Mouse (Mus musculus) MEL (cell line): Measurements from ENCODE around the gene Myo1e. TPM values are rescaled to one million over a fixed set of nuclear protein-coding genes. Genes with fewer than 3 reads are reported as not detected.

ENCODE experiments used
- DNase-seq: peaks from one replicate; pipeline ENCODE4 v3.0.0; 2011; ENCODE audit warnings: low read depth, low spot score
- H3K27ac ChIP-seq: 2 replicates; pipeline ENCODE4 v1.5.1; 2012; ENCODE audit warnings: low read depth, mild to moderate bottlenecking, control low read depth, low read length, moderate library complexity; ENCODE audit not compliant: control insufficient read depth
- H3K27me3 ChIP-seq, 2 experiments: fragments of 150-350 bp in 1 of 2; sonication (generic) in 1 of 2; 2 replicates each; pipeline ENCODE4 v1.6.1; 2012; ENCODE audit warnings: low read length in 2 of 2, mild to moderate bottlenecking in 2 of 2, improper control_type of control experiment in 1 of 2, moderate library complexity in 1 of 2; ENCODE audit not compliant: insufficient read depth in 2 of 2, control insufficient read depth in 1 of 2
- H3K36me3 ChIP-seq, 2 experiments: 2 replicates each; pipeline ENCODE4 v1.6.1; 2012 to 2014; ENCODE audit warnings: low read length in 2 of 2, improper control_type of control experiment in 1 of 2, inconsistent platforms in 1 of 2, mild to moderate bottlenecking in 1 of 2; ENCODE audit not compliant: insufficient read depth in 2 of 2, control insufficient read depth in 1 of 2
- H3K4me1 ChIP-seq, 2 experiments: fragments of 150-350 bp in 1 of 2; sonication (generic) in 1 of 2; 2 replicates each; pipeline ENCODE4 v1.6.1; 2012; ENCODE audit warnings: low read length in 2 of 2, improper control_type of control experiment in 1 of 2, mild to moderate bottlenecking in 1 of 2; ENCODE audit not compliant: insufficient read depth in 2 of 2, control insufficient read depth in 1 of 2
- H3K4me3 ChIP-seq, 2 experiments: fragments of 150-350 bp in 1 of 2; sonication (generic) in 1 of 2; 2 replicates each; pipeline ENCODE4 v1.5.1; 2012; ENCODE audit warnings: low read depth in 2 of 2, low read length in 2 of 2, mild to moderate bottlenecking in 2 of 2, moderate library complexity in 2 of 2, control low read depth in 1 of 2, improper control_type of control experiment in 1 of 2; ENCODE audit not compliant: control insufficient read depth in 1 of 2, insufficient read depth in 1 of 2
- H3K79me2 ChIP-seq: 2 replicates; pipeline ENCODE4 v1.6.1; 2012; ENCODE audit warnings: mild to moderate bottlenecking, low read length, moderate library complexity; ENCODE audit not compliant: control insufficient read depth, poor library complexity, insufficient read depth
- H3K9ac ChIP-seq: 2 replicates; pipeline ENCODE4 v1.6.1; 2012; ENCODE audit warnings: low read depth, mild to moderate bottlenecking, control low read depth, low read length, moderate library complexity; ENCODE audit not compliant: control insufficient read depth, poor library complexity, severe bottlenecking
- H3K9me3 ChIP-seq: fragments of 150-350 bp; sonication (generic); replicated peaks from 2 replicates; pipeline ENCODE4 v1.6.1; 2012; ENCODE audit warnings: mild to moderate bottlenecking, low read length, improper control_type of control experiment, moderate library complexity; ENCODE audit not compliant: insufficient read depth
- BHLHE40 ChIP-seq: IDR thresholded peaks from 2 replicates; pipeline ENCODE4 v1.6.1; 2012; ENCODE audit warnings: low read depth, mild to moderate bottlenecking, inconsistent platforms, low read length, improper control_type of control experiment, borderline replicate concordance
- E2F4 ChIP-seq: IDR thresholded peaks from 2 replicates; pipeline ENCODE4 v1.6.1; 2011; ENCODE audit warnings: low read depth, low read length, improper control_type of control experiment, borderline replicate concordance
- ELF1 ChIP-seq: IDR thresholded peaks from 2 replicates; pipeline ENCODE4 v1.6.1; 2014; ENCODE audit warnings: low read depth, mild to moderate bottlenecking, inconsistent platforms, low read length, improper control_type of control experiment, moderate library complexity
- EP300 ChIP-seq, 2 experiments: IDR thresholded peaks; 2 replicates each; pipeline ENCODE4 v1.6.1; 2011; ENCODE audit warnings: improper control_type of control experiment in 2 of 2, low read length in 2 of 2, low read depth in 1 of 2, mild to moderate bottlenecking in 1 of 2
- ETS1 ChIP-seq: IDR thresholded peaks from 2 replicates; pipeline ENCODE4 v1.6.1; 2012; ENCODE audit warnings: low read depth, mild to moderate bottlenecking, inconsistent platforms, low read length, improper control_type of control experiment, moderate library complexity
- GABPA ChIP-seq: IDR thresholded peaks from 2 replicates; pipeline ENCODE4 v1.6.1; 2012; ENCODE audit warnings: low read depth, mild to moderate bottlenecking, inconsistent platforms, low read length, improper control_type of control experiment, moderate library complexity
- GATA1 ChIP-seq: IDR thresholded peaks from 2 replicates; pipeline ENCODE4 v1.6.1; 2011; ENCODE audit warnings: low read depth, low read length, improper control_type of control experiment
- HCFC1 ChIP-seq: IDR thresholded peaks from 2 replicates; pipeline ENCODE4 v1.6.1; 2012; ENCODE audit warnings: low read depth, mild to moderate bottlenecking, inconsistent platforms, low read length, improper control_type of control experiment, moderate library complexity
- KAT2A ChIP-seq: conservative IDR thresholded peaks from 2 replicates; pipeline ENCODE4 v1.6.1; 2012; ENCODE audit warnings: low read depth, low read length, improper control_type of control experiment, inconsistent platforms
- MYB ChIP-seq: IDR thresholded peaks from 2 replicates; pipeline ENCODE4 v1.6.1; 2011; ENCODE audit warnings: mild to moderate bottlenecking, low read depth, low read length, improper control_type of control experiment
- NELFE ChIP-seq: IDR thresholded peaks from 2 replicates; pipeline ENCODE4 v1.6.1; 2011; ENCODE audit warnings: low read depth, low read length, improper control_type of control experiment
- POLR2A ChIP-seq, 2 experiments: IDR thresholded peaks; 2 replicates each; pipeline ENCODE4 v1.6.1; 2011 to 2012; ENCODE audit warnings: low read length in 2 of 2, mild to moderate bottlenecking in 2 of 2, control low read depth in 1 of 2, improper control_type of control experiment in 1 of 2, low read depth in 1 of 2, moderate library complexity in 1 of 2; ENCODE audit not compliant: control insufficient read depth in 1 of 2, insufficient read depth in 1 of 2, poor library complexity in 1 of 2
- POLR2AphosphoS2 ChIP-seq: IDR thresholded peaks from 2 replicates; pipeline ENCODE4 v1.6.1; 2011; ENCODE audit warnings: low read length, improper control_type of control experiment
- POLR2AphosphoS5 ChIP-seq: IDR thresholded peaks from 2 replicates; pipeline ENCODE4 v1.6.1; 2012; ENCODE audit warnings: low read depth, borderline replicate concordance, mild to moderate bottlenecking, inconsistent platforms, low read length, moderate library complexity, mixed read lengths
- RCOR1 ChIP-seq: IDR thresholded peaks from 2 replicates; pipeline ENCODE4 v1.6.1; 2012; ENCODE audit warnings: low read depth, mild to moderate bottlenecking, inconsistent platforms, low read length, improper control_type of control experiment
- SIN3A ChIP-seq: IDR thresholded peaks from 2 replicates; pipeline ENCODE4 v1.6.1; 2012; ENCODE audit warnings: low read length, improper control_type of control experiment, inconsistent platforms
- TBP ChIP-seq: IDR thresholded peaks from 2 replicates; pipeline ENCODE4 v1.8.0; 2011; ENCODE audit warnings: low read depth, low read length, improper control_type of control experiment
- TCF12 ChIP-seq: IDR thresholded peaks from 2 replicates; pipeline ENCODE4 v1.6.1; 2014; ENCODE audit warnings: low read depth, mild to moderate bottlenecking, inconsistent platforms, low read length, improper control_type of control experiment, moderate library complexity
- ZKSCAN1 ChIP-seq: IDR thresholded peaks from 2 replicates; pipeline ENCODE4 v1.6.1; 2012; ENCODE audit warnings: low read depth, mild to moderate bottlenecking, inconsistent platforms, low read length, improper control_type of control experiment, moderate library complexity
- ZMIZ1 ChIP-seq: IDR thresholded peaks from 2 replicates; pipeline ENCODE4 v1.6.1; 2012; ENCODE audit warnings: low read depth, mild to moderate bottlenecking, inconsistent platforms, low read length, improper control_type of control experiment, moderate library complexity
- ZNF384 ChIP-seq: IDR thresholded peaks from 2 replicates; pipeline ENCODE4 v1.6.1; 2012; ENCODE audit warnings: low read depth, mild to moderate bottlenecking, inconsistent platforms, low read length, improper control_type of control experiment
- polyA plus RNA-seq, 2 experiments: library from polyadenylated mRNA; stranded (reverse) in 1 of 2; unstranded in 1 of 2; fragments of >175 nt in 1 of 2; fragments of >200 nt in 1 of 2; gene quantifications; 2 replicates each; pipeline versions ENCODE4 v1.2.1 to v1.2.4; 2012; ENCODE audit warnings: low replicate concordance in 2 of 2, low read depth in 1 of 2; ENCODE audit not compliant: insufficient read length in 2 of 2, insufficient read depth in 1 of 2, missing spikeins in 1 of 2
- total RNA-seq: library from RNA; depleted of rRNA; stranded (reverse); fragments of 300-350 nt; gene quantifications from 2 replicates; pipeline ENCODE4 v1.2.3, GENCODE M21; 2012

The Myo1e gene
- total and polyA plus RNA-seq, 3 experiments = 4.9 to 7.8 TPM; not detected in 1

GRCm38 (mm10) chr9:70382091-70382490 lies 174.9 kb downstream of the Myo1e start (continued):
- TF ChIP-seq NELFE (no peak; the same call in 1 of the 2 replicates), ETS1 (peak; percentile 66), TCF12 (peak; percentile 70), KAT2A (no peak), BHLHE40 (0 out of 2 replicates have a peak, but pooled peaks have one; percentile 4), GATA1 (peak; percentile 87), EP300 (IDR thresholded peaks at IDR 0.05; ENCODE audit: low read depth in 1 of 2, low read length in 2 of 2) (peak; percentile 79 to 93), ZNF384 (no peak), ZKSCAN1 (no peak), E2F4 (no peak), GABPA (no peak), ELF1 (peak; percentile 66), HCFC1 (peak; percentile 47; the same call in 1 of the 2 replicates)
- TF ChIP-seq, all 39 proteins: peak for 19

- Histone ChIP-seq H3K36me3 (peaks cover 0 to 21% of the 10 kb centered on the region in 2 experiments; a peak in 2 of 4 replicates), H3K9me3 (no peaks in the 10 kb centered on the region), H3K27ac (peak overlapping the region; percentile 99), H3K27me3 (no peaks in the 10 kb centered on the region), H3K79me2 (no peaks in the 10 kb centered on the region; the same call in 1 of the 2 replicates), H3K4me3 (peak overlapping the region; percentile 54 to 62), H3K9ac (peak overlapping the region; percentile 82), H3K4me1 (peaks cover 7 to 44% of the 10 kb centered on the region in 2 experiments)
- peak; percentile 92 for DNase-seq
- TF ChIP-seq POLR2AphosphoS2 = 0 out of 2 replicates have a peak, but pooled peaks have one; percentile 49
- TF ChIP-seq ELF1 = 0 out of 2 replicates have a peak, but pooled peaks have one; percentile 7
- TF ChIP-seq RCOR1 = no peak
- peak; percentile 24; the same call in 1 of the 2 replicates for TF ChIP-seq TCF12
- TF ChIP-seq TBP = peak; percentile 63
- peak; percentile 53; the same call in 1 of the 2 replicates for TF ChIP-seq ZMIZ1
- peak; percentile 72 for TF ChIP-seq NELFE
- TF ChIP-seq MYB = no peak
- TF ChIP-seq POLR2AphosphoS5 = no peak
- TF ChIP-seq POLR2A (IDR thresholded peaks at IDR 0.05; ENCODE audit: control insufficient read depth in 1 of 2, insufficient read depth in 1 of 2, low read depth in 1 of 2, low read length in 2 of 2, poor library complexity in 1 of 2) = peak in 1 of 2 experiments; percentile 85; a peak in 2 of 4 replicates
- TF ChIP-seq SIN3A = 0 out of 2 replicates have a peak, but pooled peaks have one; percentile 43
- 0 out of 2 replicates have a peak, but pooled peaks have one; percentile 46 for TF ChIP-seq ZNF384
Observed at GRCm38 (mm10) chr9:70383750-70384149, 176.6 kb downstream of the Myo1e start.
